Mouse (Mus musculus): Measurements from ENCODE around the gene Tmem204.

Tmem204 gene

GRCm38 (mm10) chr17:25014841-25015570, 68.4 kb downstream of the Tmem204 start:
- peak in 1 of 2 experiments; percentile 38 for DNase-seq

DNA sequence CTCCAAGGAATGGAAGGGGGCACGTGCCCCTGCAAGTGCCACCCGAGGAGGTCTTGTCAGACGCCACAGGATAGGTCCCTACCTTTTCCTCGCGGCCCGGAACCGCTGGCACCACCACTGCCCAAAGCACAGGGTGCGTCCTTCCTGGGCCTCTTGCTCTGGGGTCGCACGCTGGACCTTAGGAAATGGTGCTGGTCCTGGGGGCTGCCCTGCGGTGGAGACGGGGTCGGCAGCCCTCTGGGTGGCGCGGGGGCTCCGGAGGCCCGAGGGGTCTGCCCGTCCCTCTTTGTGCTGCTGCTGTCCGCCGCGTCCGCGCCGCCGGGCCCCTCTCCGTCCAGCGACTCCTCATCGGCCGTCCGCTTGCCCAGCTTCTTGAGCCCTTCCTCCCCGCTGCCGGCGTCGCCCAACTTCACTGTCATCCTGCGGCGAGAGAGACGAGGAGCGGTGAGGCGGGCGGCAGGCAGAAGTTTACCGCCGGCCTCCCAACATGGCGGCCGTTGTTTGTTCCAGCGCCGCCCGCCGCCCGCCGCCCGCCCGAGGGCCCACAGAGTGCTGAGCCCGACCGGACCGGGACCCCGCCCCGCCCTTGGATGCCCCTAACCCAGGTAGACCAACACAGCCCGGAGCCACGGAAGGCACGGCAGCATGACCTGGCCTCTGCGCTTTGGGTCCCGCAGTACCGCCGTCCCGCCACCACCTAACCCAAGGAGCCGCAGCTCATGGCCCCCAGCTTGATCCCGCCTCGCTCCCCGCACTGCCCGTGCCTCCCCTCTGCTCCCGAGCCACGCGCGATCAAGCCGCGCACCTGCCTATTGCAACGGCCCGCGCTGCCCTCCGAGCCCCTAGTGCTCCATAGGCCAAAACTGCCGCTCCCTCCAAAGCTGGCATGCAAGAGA, 69.5 kb downstream of the Tmem204 start:
- DNase-seq: peak; percentile 9 to 12
